Mouse (Mus musculus): ENCODE measurements around the gene Vopp1. TPM values are rescaled to one million over a fixed set of nuclear protein-coding genes. Genes with fewer than 3 reads are reported as not detected.
A peak's percentile ranks its signal among the peaks of the same experiment; 100 is the strongest.

Vopp1 gene
- total and polyA plus RNA-seq, 3 experiments, result 11.3 to 23.9 (median 21.6) TPM

DNA sequence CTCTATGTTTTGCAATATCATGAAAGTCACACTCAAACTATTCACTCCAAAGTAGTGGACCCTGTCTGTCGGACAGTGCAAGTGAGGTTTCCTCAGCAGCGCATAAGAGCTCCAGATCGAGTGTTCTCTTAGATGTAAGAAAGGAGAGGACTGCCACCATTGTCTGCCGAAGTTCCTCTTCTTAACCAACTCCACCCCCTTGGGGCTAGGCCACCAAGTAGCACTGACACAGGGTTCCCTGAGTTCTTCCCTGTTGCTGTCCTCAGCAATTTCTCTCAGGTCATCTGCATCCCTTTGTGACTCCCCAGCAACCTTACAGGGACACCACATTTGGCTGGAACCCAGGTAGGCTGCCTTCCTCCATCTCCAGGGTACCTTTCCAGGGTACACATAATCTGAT lies 34.4 kb downstream of the Vopp1 start:
- Histone ChIP-seq H3K27ac (no peak overlapping the region), H3K4me1 (ENCODE audit: control insufficient read depth, insufficient read depth, low read length) (no peaks in the 10 kb centered on the region), H3K36me3 (ENCODE audit: control insufficient read depth, insufficient read depth, low read length) (no peaks in the 10 kb centered on the region), H3K27me3 (ENCODE audit: control insufficient read depth, insufficient read depth, low read length) (no peaks in the 10 kb centered on the region), H3K79me2 (replicated peaks; ENCODE audit: control insufficient read depth, insufficient read depth, low read length) (no peaks in the 10 kb centered on the region), H3K9ac (ENCODE audit: low read depth, low read length) (no peak overlapping the region), H3K4me3 (no peak overlapping the region)
- peak in 1 of 2 experiments; percentile 8 for DNase-seq
- intact Hi-C loops (cut with DNase I), result no loop called here
- TF ChIP-seq POLR2A (IDR thresholded peaks at IDR 0.05; ENCODE audit: insufficient read depth, low read depth, low read length) (no peak), EP300 (IDR thresholded peaks at IDR 0.05; ENCODE audit: insufficient read depth, low read depth, low read length) (no peak), CTCF (IDR thresholded peaks at IDR 0.05) (no peak)
- 77% methylated on average over 4 of the region's 4 CpGs for WGBS

DNA sequence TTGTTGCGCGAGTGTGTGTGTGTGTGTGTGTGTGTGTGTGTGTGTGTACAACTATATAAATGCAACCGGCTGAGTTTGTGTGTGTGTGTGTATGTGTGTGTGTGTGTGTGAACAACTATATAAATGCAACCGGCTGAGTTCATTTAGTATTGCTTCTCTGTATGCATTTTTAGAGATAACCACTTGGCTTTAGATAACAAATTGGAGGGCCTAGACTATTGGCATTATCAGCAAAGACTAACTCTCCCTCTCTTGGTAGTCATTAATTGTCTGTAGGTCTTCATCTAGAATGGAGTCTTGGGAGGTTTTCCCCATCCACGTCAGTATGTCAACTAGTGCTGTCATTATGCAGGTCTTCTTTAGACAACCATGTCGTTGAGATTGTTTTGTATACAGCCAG lies 37.6 kb downstream of the Vopp1 start:
- H3K9ac ChIP-seq (ENCODE audit: low read depth, low read length), result no peak overlapping the region
- DNase-seq, result no peak
- no peaks in the 10 kb centered on the region for H3K4me1 ChIP-seq (ENCODE audit: control insufficient read depth, insufficient read depth, low read length)
- WGBS, result 94% methylated on average over 6 of the region's 6 CpGs
- H3K79me2 ChIP-seq (replicated peaks; ENCODE audit: control insufficient read depth, insufficient read depth, low read length), result no peaks in the 10 kb centered on the region
- no peak overlapping the region for H3K27ac ChIP-seq
- no peaks in the 10 kb centered on the region for H3K27me3 ChIP-seq (ENCODE audit: control insufficient read depth, insufficient read depth, low read length)
- no peak overlapping the region for H3K4me3 ChIP-seq
- TF ChIP-seq EP300 (IDR thresholded peaks at IDR 0.05; ENCODE audit: insufficient read depth, low read depth, low read length) (no peak), CTCF (IDR thresholded peaks at IDR 0.05) (no peak), POLR2A (IDR thresholded peaks at IDR 0.05; ENCODE audit: insufficient read depth, low read depth, low read length) (no peak)
- H3K36me3 ChIP-seq (ENCODE audit: control insufficient read depth, insufficient read depth, low read length), result no peaks in the 10 kb centered on the region
- intact Hi-C loops (cut with DNase I), result no loop called here

DNA sequence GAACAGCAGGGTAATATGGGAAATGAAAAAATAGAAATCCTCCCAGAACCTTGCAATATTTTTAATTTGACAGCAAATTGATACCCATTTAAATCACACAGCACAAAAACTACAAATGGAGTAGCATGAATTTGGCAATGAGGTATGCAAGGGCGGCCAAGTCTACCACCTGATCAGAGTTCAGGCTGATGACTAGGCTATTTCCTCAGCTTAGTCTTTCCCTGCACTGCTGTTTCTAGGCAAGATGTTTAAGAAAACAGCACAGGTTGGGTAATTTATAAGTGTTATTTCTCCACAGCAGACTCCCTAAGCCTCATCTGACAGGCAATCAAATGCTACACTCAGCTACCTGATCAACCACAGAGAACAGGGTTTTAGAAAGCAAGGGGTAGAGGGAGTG lies 40.7 kb downstream of the Vopp1 start:
- no peak for DNase-seq
- Histone ChIP-seq H3K27me3 (ENCODE audit: control insufficient read depth, insufficient read depth, low read length) (no peaks in the 10 kb centered on the region), H3K9ac (ENCODE audit: low read depth, low read length) (no peak overlapping the region), H3K79me2 (replicated peaks; ENCODE audit: control insufficient read depth, insufficient read depth, low read length) (no peaks in the 10 kb centered on the region), H3K4me3 (no peak overlapping the region), H3K36me3 (ENCODE audit: control insufficient read depth, insufficient read depth, low read length) (no peaks in the 10 kb centered on the region), H3K4me1 (ENCODE audit: control insufficient read depth, insufficient read depth, low read length) (no peaks in the 10 kb centered on the region), H3K27ac (no peak overlapping the region)
- TF ChIP-seq EP300 (IDR thresholded peaks at IDR 0.05; ENCODE audit: insufficient read depth, low read depth, low read length) (no peak), CTCF (IDR thresholded peaks at IDR 0.05) (no peak), POLR2A (IDR thresholded peaks at IDR 0.05; ENCODE audit: insufficient read depth, low read depth, low read length) (no peak)
- 96% methylated on average over 1 of the region's 1 CpGs for WGBS
- intact Hi-C loops (cut with DNase I), result no loop called here

DNA sequence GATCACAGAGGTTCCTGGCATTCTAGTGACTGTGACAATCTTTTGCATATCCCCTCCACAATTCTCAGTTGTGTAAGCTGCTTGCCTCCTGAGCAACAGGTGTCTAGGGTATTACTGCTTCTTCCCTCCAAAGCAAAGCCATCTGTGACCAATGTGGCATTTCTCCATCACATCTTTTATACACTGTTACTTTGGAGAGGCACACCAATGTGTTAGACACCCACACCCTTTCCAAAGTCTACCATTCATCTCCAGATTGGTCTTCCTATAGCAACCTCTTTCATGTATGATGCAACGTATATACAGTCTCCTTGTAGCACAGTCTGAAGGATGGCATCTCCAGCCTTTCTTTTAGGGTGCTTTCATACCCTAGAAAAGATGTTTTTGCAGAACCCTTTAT lies 42.3 kb downstream of the Vopp1 start:
- no peak for DNase-seq
- H3K27ac ChIP-seq, result no peak overlapping the region
- H3K9ac ChIP-seq (ENCODE audit: low read depth, low read length), result no peak overlapping the region
- H3K4me3 ChIP-seq, result no peak overlapping the region
- H3K4me1 ChIP-seq (ENCODE audit: control insufficient read depth, insufficient read depth, low read length), result no peaks in the 10 kb centered on the region
- intact Hi-C loops (cut with DNase I), result no loop called here
- H3K27me3 ChIP-seq (ENCODE audit: control insufficient read depth, insufficient read depth, low read length), result no peaks in the 10 kb centered on the region
- H3K79me2 ChIP-seq (replicated peaks; ENCODE audit: control insufficient read depth, insufficient read depth, low read length), result no peaks in the 10 kb centered on the region
- TF ChIP-seq CTCF (IDR thresholded peaks at IDR 0.05) (no peak), POLR2A (IDR thresholded peaks at IDR 0.05; ENCODE audit: insufficient read depth, low read depth, low read length) (no peak), EP300 (IDR thresholded peaks at IDR 0.05; ENCODE audit: insufficient read depth, low read depth, low read length) (no peak)
- WGBS, result 89% methylated on average over 1 of the region's 1 CpGs
- H3K36me3 ChIP-seq (ENCODE audit: control insufficient read depth, insufficient read depth, low read length), result no peaks in the 10 kb centered on the region

DNA sequence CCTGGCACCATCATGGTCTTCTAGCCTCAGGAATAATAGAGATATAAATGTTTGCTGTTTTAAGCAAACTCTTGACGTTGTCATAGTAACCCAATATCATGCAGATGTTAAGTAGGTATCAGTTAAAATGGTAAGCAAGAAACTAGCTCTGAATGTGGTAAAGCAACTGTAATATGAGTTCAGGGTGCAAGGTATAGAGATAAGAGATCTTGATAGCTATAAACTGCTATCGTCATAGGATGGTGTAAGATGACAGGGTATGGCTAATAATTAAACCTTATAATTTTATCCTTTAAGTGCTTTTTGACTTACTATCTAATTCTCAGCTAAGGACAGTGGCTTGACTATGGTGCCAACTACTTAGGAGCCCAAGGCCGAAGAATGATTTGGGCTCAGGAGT lies 44.6 kb downstream of the Vopp1 start:
- 91% methylated on average over 3 of the region's 3 CpGs for WGBS
- intact Hi-C loops (cut with DNase I), result no loop called here
- no peak for TF ChIP-seq CTCF (IDR thresholded peaks at IDR 0.05)
- H3K9ac ChIP-seq (ENCODE audit: low read depth, low read length), result no peak overlapping the region
- H3K79me2 ChIP-seq (replicated peaks; ENCODE audit: control insufficient read depth, insufficient read depth, low read length), result no peaks in the 10 kb centered on the region
- H3K36me3 ChIP-seq (ENCODE audit: control insufficient read depth, insufficient read depth, low read length), result no peaks in the 10 kb centered on the region
- H3K27me3 ChIP-seq (ENCODE audit: control insufficient read depth, insufficient read depth, low read length), result no peaks in the 10 kb centered on the region
- no peaks in the 10 kb centered on the region for H3K4me1 ChIP-seq (ENCODE audit: control insufficient read depth, insufficient read depth, low read length)
- H3K27ac ChIP-seq, result no peak overlapping the region
- H3K4me3 ChIP-seq, result no peak overlapping the region
- no peak for DNase-seq

DNA sequence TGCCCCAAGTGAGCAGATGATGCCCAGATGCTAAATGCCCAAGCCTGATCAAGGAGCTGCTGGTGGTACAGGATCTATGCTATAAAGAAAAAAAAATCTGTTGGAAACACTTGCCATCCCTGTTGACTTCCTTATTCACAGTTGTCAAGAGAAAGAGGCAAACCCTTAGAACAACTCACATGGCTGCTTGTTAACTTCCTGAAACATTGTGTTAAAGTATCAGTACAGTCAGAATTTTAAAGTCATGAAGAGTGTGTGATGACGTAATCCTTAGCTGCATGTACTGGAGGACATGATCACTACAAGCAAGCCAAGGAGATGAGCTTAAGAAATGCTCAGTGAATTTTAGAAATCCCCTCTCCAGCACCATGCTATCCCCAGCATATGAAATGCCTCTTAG lies 51.2 kb downstream of the Vopp1 start:
- whole genome bisulfite sequencing, result 93% methylated on average over 1 of the region's 1 CpGs
- H3K36me3 ChIP-seq (ENCODE audit: control insufficient read depth, insufficient read depth, low read length), result no peaks in the 10 kb centered on the region
- H3K4me3 ChIP-seq, result no peak overlapping the region
- TF ChIP-seq EP300 (IDR thresholded peaks at IDR 0.05; ENCODE audit: insufficient read depth, low read depth, low read length) (no peak), POLR2A (IDR thresholded peaks at IDR 0.05; ENCODE audit: insufficient read depth, low read depth, low read length) (no peak), CTCF (IDR thresholded peaks at IDR 0.05) (no peak)
- H3K79me2 ChIP-seq (replicated peaks; ENCODE audit: control insufficient read depth, insufficient read depth, low read length), result no peaks in the 10 kb centered on the region
- H3K27me3 ChIP-seq (ENCODE audit: control insufficient read depth, insufficient read depth, low read length), result no peaks in the 10 kb centered on the region
- no peak overlapping the region for H3K9ac ChIP-seq (ENCODE audit: low read depth, low read length)
- no peak for DNase-seq
- no peak overlapping the region for H3K27ac ChIP-seq
- H3K4me1 ChIP-seq (ENCODE audit: control insufficient read depth, insufficient read depth, low read length), result no peaks in the 10 kb centered on the region
- intact Hi-C loops (cut with DNase I), result no loop called here

All from heart, adult 2 months (tissue).